Mouse (Mus musculus): ENCODE results near the gene Scgb1a1.

DNA sequence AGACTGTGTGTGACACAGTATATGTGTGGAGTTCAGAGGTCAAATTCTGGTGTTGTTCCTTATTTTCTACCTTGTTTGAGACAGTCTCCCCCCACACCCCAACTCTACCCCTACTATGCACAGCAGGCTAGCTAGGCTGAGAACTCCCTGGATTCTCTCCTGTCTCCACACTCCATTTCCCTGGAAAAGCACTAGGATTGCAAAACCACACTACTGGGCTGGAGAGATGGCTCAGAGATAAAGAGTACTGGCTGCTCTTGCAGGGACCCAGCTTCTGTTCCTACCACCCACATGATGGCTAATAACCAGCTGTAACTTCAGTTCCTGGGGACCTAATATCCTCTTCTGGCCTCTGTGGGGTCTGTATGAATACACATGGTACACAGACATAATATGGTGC lies 30.1 kb downstream of the Scgb1a1 start:
- no peak for TF ChIP-seq POLR2A (IDR thresholded peaks at IDR 0.05; ENCODE audit: borderline replicate concordance, extremely low read depth, insufficient read depth, insufficient read length, poor library complexity, severe bottlenecking)
- TF ChIP-seq CTCF (IDR thresholded peaks at IDR 0.05; ENCODE audit: borderline replicate concordance, extremely low read depth, insufficient read depth, insufficient read length): no peak
